Mouse (Mus musculus) thymus, postnatal 14 days (tissue): ENCODE data around the gene Fpgt.

Source experiments
- DNase-seq: peaks from one replicate; pipeline ENCODE4 v3.0.0; 2021

The Fpgt gene

DNA sequence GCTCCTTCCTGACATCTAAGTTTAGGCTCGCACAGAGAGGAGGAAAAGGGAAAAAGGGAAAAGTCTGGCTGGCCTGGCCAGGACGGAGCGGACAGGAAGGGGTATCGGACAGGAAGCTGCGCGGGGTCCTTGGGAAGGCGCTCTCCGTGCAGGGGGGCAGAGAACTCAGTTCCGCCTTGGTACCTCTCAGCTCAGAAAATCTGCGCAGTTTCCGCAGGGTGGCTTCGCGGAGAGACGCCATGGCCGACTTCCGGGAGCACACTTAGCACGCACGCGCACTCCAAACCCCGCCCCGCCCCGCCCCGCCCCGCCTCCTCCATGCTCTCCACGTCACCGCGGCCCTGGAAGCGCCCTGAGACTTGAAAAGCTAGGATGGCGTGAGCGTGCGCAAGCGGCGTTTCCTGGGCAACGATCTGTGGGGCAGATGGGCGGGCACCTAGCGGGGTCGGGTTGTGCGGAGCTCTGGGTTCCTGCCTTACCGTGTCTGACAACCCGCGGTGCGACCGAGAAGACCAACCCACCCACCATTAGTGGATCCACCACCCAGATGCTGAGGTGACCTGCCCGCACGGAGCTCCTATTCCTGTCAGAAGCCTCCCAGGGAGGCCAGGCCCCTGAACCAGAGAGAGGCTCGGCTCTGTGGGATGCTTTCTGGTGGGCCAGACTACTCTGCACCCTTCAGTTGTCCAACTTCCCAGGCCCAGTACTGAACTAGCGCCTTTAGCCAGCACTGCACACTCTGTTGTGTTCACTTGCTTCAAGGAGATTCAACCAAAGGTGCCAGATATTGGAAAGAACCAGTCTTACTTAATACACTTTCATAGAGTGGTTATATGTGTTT, at the start of gene Fpgt, which contains the start of gene Lrriq3:
Gene Fpgt (minus strand): TSS at position 288 of the 841 bp plus-strand sequence.
Gene Lrriq3 (plus strand): TSS at position 319 of the 841 bp plus-strand sequence.
- peak; percentile 87 for DNase-seq

DNA sequence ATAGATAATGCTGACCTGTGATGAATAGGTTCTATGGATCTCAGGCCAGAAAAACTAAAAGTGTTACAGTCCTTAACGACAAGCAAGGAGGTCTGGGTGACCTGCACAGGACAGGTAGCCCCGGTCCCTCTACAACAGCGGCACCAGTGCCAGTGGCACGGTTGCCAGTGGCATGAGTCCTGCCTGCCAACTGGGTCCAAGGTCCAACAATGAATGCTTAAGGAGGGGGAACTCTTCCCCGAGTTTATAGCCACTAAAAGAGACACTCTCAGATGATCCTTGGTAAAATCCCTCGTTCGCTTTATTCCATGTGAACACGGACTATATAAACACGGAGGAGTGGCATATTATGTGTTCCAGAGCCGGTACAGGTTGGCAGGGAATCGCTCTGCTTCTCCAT, 47.8 kb upstream of the Fpgt start:
- no peak for DNase-seq

DNA sequence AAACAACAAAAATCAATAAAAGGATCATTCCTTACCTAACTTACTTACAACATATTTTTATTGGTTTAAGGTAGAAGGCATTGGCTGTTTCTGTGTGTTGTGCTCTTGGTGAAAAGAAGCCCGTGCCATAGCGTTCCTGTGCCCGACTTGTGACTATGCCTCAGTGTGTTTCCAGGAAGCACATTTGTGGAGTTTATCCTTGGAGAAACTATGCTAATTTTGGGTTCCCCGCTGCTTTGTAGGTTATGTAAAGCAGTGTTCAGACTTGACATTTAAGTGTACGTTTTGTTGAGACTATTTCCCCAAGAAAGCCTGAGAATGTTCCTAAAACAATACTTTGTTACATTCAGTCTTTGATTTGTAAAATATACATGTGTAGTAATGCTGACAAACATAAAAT, 44.5 kb upstream of the Fpgt start:
- no peak for DNase-seq

DNA sequence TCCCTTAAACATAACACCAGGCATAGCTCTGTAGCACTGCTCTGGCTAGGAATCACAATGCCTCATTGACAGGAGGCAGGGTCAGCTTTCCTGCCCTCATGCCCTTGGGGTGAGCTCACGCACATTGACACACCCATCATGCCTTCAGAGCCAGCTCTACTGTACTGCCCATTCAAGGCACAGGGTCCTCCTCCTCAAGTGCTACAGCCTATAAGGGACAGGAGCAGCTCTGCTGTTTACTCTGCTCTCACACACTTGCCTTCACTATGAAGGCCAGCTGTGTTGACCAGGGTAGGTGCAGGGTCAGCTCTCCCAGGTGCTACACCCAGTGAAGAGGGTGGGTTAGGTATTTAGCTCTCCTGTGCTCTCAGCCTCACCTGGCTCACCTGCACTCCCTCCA, 12.8 kb upstream of the Fpgt start:
- DNase-seq: no peak

- DNase-seq: no peak
These were observed 6.1 kb upstream of the Fpgt start for GRCm38 (mm10) chr3:155099266-155099665.

GRCm38 (mm10) chr3:155092081-155092480, 1.1 kb downstream of the Fpgt start:
- no peak for DNase-seq

GRCm38 (mm10) chr3:155077908-155078307, 15.3 kb downstream of the Fpgt start:
- no peak for DNase-seq

GRCm38 (mm10) chr3:155059449-155059822, 33.8 kb downstream of the Fpgt start:
- DNase-seq: no peak

DNA sequence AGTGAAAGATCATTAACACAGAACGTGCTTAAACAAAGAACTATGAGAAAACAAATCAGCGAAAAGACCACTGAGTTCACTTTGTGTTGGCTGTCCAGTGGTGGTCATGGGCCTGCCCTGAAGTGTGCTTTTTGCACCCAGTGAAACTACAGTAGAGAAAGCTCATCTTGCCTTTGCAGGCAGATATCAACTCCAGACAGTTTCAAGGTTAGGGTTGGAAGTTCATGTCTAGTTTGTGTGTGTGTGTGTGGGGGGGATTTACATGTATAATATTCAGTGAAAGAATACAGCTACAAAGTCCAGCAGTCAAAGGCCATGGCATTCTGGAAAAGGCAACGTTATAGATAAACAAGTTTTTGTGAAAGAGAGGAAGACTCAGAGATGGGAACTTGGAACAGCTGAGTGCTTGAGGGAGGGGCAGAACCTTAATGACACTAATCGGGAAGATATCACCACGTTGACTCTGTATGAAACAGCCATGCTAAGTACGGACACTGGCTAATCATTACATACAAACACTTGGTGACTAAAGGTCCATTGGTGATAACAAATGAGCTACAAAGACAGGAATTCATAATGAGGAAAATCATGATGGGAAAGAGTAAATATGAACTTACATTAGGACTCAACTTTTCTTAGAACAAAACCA, 34.3 kb downstream of the Fpgt start:
- no peak for DNase-seq

- DNase-seq: no peak
These were observed 35.6 kb downstream of the Fpgt start for GRCm38 (mm10) chr3:155057566-155057965.

- DNase-seq: no peak
These were observed 36.6 kb downstream of the Fpgt start for GRCm38 (mm10) chr3:155056606-155057005.

- DNase-seq: no peak
These were observed 37.8 kb downstream of the Fpgt start, which contains the start of gene Tnni3k for GRCm38 (mm10) chr3:155055231-155055916. Gene Tnni3k, minus strand, starts transcription at chr3:155055407.

GRCm38 (mm10) chr3:155053189-155053588, 40.0 kb downstream of the Fpgt start:
- DNase-seq: no peak

- no peak for DNase-seq
These were observed 41.2 kb downstream of the Fpgt start for GRCm38 (mm10) chr3:155052021-155052420.

DNA sequence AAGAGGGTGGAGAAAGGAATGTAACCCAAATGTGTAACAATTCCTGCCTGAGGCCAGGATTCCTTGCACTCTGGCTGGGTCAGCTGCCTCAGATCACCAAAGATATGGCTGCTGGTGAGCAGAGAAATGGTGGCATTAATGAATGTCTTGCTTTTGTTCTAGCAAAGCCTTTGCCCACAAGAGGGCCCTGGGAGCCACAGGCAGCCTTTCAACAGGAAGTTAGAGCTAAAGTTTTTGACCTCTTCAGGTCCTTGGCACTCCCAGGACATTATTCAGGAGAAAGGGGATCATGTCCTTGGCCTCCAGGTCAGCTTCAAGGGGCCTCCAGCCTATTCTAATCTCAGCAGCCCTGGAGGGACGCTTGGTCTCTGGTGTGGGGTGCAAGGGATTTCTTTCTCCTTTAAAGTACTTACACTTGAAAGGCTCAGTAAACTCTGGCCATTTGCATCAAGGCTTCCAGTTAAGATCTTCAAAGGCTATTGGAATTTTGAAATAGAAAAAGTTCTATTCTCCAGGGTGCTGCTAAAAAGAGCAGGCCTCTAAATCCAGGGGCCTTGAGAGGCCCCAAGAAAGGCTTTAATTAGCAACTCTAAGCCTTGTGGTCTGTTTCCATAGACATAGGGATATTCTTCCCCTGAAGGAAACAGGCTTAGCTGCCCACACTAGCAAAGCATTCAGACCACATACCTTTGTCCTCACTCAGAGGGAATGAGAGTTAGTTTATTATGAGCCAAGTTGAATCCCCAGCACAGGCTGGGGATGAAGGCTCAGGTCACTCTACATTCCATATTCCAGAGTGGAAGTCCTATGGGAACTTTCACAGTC, 54.0 kb downstream of the Fpgt start:
- DNase-seq: no peak
